Mouse (Mus musculus) stomach, postnatal 0 days (tissue): ENCODE results near the gene Adcy2.

ENCODE experiments used
- CTCF ChIP-seq: IDR thresholded peaks from 2 replicates; pipeline ENCODE4 v1.5.1; 2016; ENCODE audit warnings: antibody characterized with exemption, low read depth, mild to moderate bottlenecking, moderate library complexity
- EP300 ChIP-seq: optimal IDR thresholded peaks from 2 replicates; pipeline ENCODE3; 2016; ENCODE audit warnings: antibody characterized with exemption

DNA sequence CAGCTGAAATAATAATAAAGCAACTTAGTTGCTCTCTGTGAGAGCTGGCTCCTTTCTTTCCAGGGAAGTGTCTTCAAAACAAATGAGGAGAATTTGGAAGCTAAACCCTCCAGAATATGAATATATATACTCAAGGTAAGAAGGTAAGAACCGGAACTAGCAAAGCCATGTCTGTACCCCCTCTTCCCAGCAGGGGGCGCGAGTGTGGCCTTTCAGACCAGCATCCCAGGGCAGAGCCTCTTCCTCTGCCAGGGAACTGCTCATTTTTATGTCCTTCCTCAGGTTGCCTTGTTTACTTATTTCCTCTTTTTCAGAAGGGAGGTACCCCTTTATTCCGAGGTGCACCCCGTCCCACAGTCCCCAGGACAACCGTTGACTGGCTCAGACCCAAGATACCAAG, 199.6 kb downstream of the Adcy2 start:
- TF ChIP-seq CTCF: peak; percentile 63
- TF ChIP-seq EP300: no peak
